Mouse (Mus musculus): ENCODE data around the gene Siglecf. TPM values are rescaled to one million over a fixed set of nuclear protein-coding genes. Genes with fewer than 3 reads are reported as not detected.
A peak's percentile ranks its signal among the peaks of the same experiment; 100 is the strongest.
"Not testable (repeated sequence)": the region's sequence is repeated elsewhere in the genome, so short reads cannot be mapped to it uniquely, and the experiment has no call there.

Gene Siglecf
- polyA plus RNA-seq, 1 experiment from 2014 or later, result 0.52 TPM

DNA sequence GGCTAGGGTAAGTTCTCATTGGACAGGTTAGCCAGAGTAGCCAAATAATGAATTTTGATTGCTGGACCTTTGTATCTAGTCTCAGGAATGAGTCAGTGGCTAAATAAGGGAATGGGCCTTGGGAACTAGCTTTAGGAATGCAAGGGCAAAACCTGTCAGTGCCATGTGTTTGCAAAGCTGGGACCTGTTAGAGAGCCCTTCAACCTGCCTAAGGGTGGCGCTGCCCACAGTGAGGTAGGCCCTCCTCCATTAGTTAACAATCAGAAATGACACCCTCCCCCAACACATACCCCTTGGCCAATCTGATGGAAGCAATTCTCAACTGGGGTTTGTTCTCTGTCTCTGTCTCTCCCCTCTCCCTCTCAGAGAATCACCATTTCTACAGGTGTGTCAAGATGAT lies 4.6 kb upstream of the Siglecf start:
- 90% methylated on average over 1 of the region's 1 CpGs for WGBS (ENCODE audit: missing documents)
- Histone ChIP-seq H3K4me3 (ENCODE audit: inconsistent target) (no peak overlapping the region), H3K36me3 (ENCODE audit: inconsistent target) (no peaks in the 10 kb centered on the region), H3K79me2 (ENCODE audit: inconsistent target) (no peaks in the 10 kb centered on the region), H3K27ac (no peak overlapping the region)

DNA sequence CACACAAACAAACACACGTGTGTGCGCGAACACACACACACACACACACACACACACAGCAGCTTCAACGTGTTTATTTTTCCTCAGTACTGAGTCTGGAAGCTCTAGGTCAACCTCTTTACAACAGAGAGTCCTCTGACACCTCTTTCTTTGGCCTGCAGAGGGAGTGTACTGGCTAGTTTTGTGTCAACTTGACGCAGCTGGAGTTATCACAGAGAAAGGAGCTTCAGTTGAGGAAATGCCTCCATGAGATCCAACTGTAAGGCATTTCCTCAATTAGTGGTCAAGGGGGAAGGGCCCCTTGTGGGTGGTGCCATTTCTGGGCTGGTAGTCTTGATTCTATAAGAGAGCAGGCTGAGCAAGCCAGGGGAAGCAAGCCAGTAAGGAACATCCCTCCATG lies 1.5 kb upstream of the Siglecf start:
- H3K36me3 ChIP-seq (ENCODE audit: inconsistent target); H3K79me2 ChIP-seq (ENCODE audit: inconsistent target); H3K4me3 ChIP-seq (ENCODE audit: inconsistent target): not testable (repeated sequence)
- H3K27ac ChIP-seq, result peak overlapping the region; percentile 49
- 40% methylated on average over 5 of the region's 5 CpGs for WGBS (ENCODE audit: missing documents)

DNA sequence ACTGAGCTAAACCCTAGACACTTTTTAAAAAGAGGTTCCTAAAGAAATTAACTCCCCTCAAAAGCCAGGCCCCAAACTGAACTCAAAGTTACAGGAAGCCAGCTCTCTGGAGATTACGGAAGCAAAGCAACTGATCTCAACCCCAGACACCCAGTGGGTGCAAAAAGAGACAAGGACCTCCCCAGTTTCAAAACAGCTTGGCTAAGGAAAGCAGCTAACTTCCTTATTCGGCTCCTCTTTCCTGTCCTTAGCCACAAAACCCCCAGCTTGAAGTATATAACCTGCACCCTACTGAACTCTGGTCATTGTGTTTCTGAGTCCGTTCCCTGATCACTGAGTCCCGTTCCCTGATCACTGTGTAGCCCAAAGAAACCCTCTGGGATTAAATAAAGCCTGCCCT lies 2.0 kb downstream of the Siglecf start:
- Histone ChIP-seq H3K27ac (peak overlapping the region; percentile 74), H3K4me3 (ENCODE audit: inconsistent target) (no peak overlapping the region), H3K36me3 (ENCODE audit: inconsistent target) (no peaks in the 10 kb centered on the region), H3K79me2 (ENCODE audit: inconsistent target) (no peaks in the 10 kb centered on the region)
- 1% methylated on average over 4 of the region's 4 CpGs for WGBS (ENCODE audit: missing documents)

DNA sequence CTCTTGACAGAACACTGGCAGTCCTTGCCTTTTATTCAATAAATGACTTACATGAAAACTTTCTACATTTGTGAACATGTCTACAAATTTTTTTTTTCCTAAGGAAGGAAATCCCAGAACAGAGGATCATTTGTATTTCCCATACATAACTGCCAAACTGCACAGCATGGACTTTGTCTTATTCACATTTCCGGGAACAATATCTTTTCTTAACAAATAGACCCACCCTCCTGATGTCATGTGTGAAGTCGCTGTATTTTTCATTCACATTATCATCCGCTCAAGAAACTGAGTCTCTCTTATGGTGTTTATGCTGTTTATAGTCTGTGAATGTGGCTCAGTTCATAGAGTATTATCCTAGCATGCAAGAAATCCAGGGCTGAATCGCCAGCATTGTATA lies 2.6 kb downstream of the Siglecf start:
- Histone ChIP-seq H3K27ac (peak overlapping the region; percentile 74), H3K36me3 (ENCODE audit: inconsistent target) (no peaks in the 10 kb centered on the region), H3K4me3 (ENCODE audit: inconsistent target) (no peak overlapping the region), H3K79me2 (ENCODE audit: inconsistent target) (no peaks in the 10 kb centered on the region)
- 93% methylated on average over 4 of the region's 4 CpGs for WGBS (ENCODE audit: missing documents)

DNA sequence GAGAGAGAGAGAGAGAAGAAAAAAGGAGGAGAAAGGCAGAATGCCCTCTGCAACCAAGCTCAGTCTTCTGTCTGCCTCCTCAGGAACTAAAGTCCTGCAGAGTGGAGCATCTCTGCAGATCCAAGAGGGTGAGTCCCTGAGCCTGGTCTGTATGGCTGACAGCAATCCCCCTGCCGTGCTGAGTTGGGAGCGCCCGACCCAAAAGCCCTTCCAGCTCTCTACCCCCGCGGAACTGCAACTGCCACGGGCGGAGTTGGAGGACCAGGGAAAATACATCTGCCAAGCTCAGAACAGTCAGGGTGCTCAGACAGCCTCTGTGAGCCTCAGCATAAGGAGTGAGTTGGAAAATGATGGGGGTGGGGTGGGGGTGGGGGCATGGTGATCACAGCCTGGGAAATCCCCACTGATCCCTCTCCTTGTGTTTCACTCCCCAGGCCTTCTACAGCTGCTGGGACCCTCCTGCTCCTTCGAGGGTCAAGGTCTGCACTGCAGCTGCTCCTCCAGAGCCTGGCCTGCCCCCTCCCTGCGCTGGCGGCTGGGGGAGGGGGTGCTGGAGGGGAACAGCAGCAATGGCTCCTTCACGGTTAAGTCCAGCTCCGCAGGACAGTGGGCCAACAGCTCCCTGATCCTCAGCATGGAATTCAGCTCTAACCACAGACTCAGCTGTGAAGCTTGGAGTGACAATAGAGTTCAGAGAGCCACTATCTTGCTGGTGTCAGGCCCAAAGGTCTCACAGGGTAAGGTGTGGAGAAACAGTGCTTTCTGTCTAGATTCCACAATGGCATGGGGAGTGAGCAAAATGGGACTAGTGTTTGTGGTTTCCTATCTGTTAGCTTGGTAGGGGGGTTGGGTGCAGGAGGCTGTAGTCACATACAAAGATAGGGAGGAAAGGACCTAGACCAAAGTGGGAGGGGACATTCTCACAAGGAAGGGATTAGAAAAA lies 4.0 kb downstream of the Siglecf start:
- H3K79me2 ChIP-seq (ENCODE audit: inconsistent target), result no peaks in the 10 kb centered on the region
- H3K4me3 ChIP-seq (ENCODE audit: inconsistent target), result no peak overlapping the region
- WGBS (ENCODE audit: missing documents), result 80% methylated on average over 12 of the region's 12 CpGs
- H3K27ac ChIP-seq, result no peak overlapping the region
- H3K36me3 ChIP-seq (ENCODE audit: inconsistent target), result no peaks in the 10 kb centered on the region

DNA sequence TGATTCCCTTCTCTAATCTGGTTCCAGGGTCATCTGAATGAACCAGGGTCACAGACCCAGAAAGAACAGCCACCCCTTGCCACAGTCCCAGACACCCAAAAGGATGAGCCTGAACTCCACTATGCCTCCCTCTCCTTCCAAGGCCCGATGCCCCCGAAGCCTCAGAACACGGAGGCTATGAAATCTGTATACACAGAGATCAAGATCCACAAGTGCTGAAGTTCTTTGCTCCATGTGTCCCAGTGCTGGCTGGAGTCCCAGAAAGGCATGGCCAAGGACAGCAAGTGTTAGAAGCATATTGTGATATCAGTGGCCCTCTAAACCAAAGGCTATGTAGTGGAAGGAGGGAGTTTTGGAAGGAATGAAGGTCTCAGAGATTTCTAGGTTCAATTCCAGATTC lies 7.4 kb downstream of the Siglecf start:
- 93% methylated on average over 3 of the region's 3 CpGs for WGBS (ENCODE audit: missing documents)
- Histone ChIP-seq H3K79me2 (ENCODE audit: inconsistent target) (no peaks in the 10 kb centered on the region), H3K27ac (no peak overlapping the region), H3K36me3 (ENCODE audit: inconsistent target) (no peaks in the 10 kb centered on the region), H3K4me3 (ENCODE audit: inconsistent target) (no peak overlapping the region)

DNA sequence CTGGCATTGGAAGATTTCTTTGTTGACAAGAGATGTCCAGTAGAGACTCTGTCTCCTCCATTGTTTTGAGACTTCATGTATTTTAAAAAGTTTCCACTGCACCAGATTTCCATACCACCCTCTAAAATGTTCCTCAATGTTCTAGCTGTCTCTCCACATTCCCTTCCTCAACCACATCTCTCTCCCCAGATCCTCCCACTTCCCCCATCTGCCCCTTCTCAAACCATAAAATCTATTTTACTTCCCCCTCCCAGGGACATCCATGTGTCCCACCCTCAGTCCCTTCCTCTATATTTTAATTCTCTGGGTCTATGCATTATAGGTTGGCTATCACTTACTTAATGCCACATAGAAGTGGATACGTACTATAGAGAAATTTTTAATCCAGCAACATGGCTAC lies 10.3 kb downstream of the Siglecf start:
- 88% methylated on average over 1 of the region's 1 CpGs for WGBS (ENCODE audit: missing documents)
- Histone ChIP-seq H3K4me3 (ENCODE audit: inconsistent target) (no peak overlapping the region), H3K79me2 (ENCODE audit: inconsistent target) (no peaks in the 10 kb centered on the region), H3K27ac (no peak overlapping the region), H3K36me3 (ENCODE audit: inconsistent target) (no peaks in the 10 kb centered on the region)

DNA sequence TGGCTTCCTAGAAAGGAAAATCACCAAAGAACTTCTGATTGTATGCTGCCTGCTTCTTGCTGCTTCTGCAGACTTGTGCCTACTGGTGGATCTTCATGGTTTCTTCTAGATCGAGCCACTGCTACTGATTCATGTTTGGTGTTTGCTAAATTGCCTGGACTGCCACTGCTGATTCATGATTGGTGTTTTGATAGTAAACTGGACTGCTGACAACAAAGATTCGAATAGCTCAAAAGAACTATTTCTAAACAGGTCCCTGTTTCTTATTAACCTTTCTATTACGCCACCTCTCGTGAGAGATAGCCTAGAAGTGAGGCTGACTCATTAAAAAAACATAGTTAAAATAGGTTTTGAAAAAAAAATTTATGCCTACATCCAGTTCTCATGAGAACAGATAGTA lies 10.9 kb downstream of the Siglecf start:
- no peaks in the 10 kb centered on the region for H3K36me3 ChIP-seq (ENCODE audit: inconsistent target)
- WGBS (ENCODE audit: missing documents), result 67% methylated on average over 4 of the region's 4 CpGs
- no peaks in the 10 kb centered on the region for H3K79me2 ChIP-seq (ENCODE audit: inconsistent target)
- no peak overlapping the region for H3K27ac ChIP-seq
- no peak overlapping the region for H3K4me3 ChIP-seq (ENCODE audit: inconsistent target)

DNA sequence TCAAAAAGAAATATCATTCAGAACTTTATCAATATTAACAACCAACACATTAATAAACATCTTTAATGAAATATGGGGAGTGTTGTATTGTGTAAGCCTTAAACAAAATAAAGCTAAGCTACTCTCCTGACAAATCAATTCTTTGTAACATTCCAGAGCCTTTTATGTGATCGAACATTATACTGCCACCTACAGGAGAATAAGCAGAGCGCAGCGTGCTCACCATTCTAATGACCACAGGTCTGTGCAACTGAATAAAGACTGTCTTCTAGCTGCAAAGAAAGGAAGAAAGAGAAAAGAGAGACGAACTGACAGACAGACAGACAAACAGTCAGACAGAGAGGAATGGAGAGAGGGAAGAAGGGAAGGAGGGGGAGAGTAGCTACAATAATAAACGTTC lies 27.1 kb downstream of the Siglecf start:
- no peak overlapping the region for H3K27ac ChIP-seq
- WGBS (ENCODE audit: missing documents), result 13% methylated on average over 5 of the region's 5 CpGs
- no peaks in the 10 kb centered on the region for H3K36me3 ChIP-seq (ENCODE audit: inconsistent target)
- H3K4me3 ChIP-seq (ENCODE audit: inconsistent target), result no peak overlapping the region
- H3K79me2 ChIP-seq (ENCODE audit: inconsistent target), result no peaks in the 10 kb centered on the region

DNA sequence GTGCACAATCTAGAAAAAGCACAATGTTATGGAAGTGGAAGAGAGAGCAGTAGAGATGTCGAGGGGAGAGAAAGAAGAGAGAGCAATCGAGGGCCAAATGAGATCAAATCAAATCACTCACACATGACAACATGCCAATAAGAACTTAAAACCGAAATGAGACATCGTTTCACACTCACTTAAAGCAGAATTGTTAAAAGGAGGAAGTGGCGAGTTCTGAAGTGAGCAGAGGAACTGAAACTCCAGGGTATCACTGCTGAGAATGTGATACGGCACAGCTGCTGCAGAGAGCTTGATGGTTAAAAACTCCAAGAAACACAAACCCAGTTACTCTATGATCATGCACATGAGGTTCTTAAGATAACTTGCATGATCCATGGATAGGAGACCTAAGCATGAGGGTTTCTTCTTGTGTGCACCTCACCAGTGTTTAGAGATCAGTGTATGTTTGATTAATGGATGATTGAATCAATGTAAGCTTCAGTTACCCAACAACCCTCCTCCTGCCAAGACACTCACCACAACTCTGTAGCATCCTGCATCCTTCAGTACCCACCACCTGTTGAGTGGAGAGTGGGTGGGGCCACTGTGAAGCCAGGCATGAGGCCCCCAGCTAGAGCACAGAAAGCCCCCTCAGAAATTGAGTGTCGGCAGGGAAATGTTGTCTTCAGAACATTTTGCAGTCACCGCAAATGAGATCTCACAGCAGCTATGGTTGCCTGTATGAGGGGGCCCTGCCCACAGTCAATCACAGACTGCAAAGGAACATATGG lies 41.4 kb downstream of the Siglecf start:
- Histone ChIP-seq H3K36me3 (ENCODE audit: inconsistent target) (no peaks in the 10 kb centered on the region), H3K79me2 (ENCODE audit: inconsistent target) (no peaks in the 10 kb centered on the region), H3K4me3 (ENCODE audit: inconsistent target) (no peak overlapping the region), H3K27ac (peak overlapping the region; percentile 43)
- WGBS (ENCODE audit: missing documents), result 22% methylated on average over 8 of the region's 8 CpGs

DNA sequence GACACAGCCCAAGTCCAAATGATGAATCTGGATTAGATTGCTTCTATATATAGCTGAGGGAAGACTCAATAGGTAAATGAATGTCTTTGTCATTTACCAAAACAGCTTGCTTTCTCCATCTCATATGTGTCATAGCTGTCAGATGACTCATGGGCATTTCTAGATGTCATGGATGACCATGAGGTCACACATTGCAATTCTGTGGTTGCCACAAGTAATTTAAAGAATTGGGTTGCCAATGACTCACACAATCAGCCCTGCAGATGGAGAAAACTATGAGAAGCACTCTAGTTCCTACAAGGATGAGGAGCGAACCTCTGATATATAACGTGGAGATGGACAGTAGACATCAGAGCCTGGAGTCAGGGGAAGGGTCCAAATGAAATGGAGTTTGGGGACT lies 48.4 kb downstream of the Siglecf start:
- Histone ChIP-seq H3K27ac (peak overlapping the region; percentile 48), H3K79me2 (ENCODE audit: inconsistent target) (no peaks in the 10 kb centered on the region), H3K4me3 (ENCODE audit: inconsistent target) (no peak overlapping the region), H3K36me3 (ENCODE audit: inconsistent target) (no peaks in the 10 kb centered on the region)
- 43% methylated on average over 2 of the region's 2 CpGs for WGBS (ENCODE audit: missing documents)

DNA sequence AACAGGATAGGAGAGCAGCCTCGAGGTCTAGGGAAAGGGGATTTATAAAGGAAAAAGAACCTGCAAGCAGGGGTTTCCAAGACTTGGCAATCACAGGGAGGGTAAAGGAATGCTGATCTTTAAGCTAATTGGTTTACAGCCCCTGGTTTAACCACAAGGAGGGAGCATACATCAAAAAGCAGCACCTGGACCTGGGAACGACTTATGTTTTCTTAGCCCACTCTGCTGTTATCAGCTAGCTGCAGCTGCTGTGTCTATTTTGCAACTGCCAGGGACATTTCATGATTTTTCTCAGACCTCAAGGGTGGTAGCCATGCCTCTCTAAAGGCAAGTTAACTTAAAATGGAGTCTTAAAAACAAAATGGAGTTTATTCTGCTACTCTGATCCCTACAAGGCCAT lies 51.6 kb downstream of the Siglecf start:
- no peaks in the 10 kb centered on the region for H3K79me2 ChIP-seq (ENCODE audit: inconsistent target)
- H3K27ac ChIP-seq, result no peak overlapping the region
- H3K36me3 ChIP-seq (ENCODE audit: inconsistent target), result no peaks in the 10 kb centered on the region
- H3K4me3 ChIP-seq (ENCODE audit: inconsistent target), result no peak overlapping the region
- 60% methylated on average over 2 of the region's 2 CpGs for WGBS (ENCODE audit: missing documents)

DNA sequence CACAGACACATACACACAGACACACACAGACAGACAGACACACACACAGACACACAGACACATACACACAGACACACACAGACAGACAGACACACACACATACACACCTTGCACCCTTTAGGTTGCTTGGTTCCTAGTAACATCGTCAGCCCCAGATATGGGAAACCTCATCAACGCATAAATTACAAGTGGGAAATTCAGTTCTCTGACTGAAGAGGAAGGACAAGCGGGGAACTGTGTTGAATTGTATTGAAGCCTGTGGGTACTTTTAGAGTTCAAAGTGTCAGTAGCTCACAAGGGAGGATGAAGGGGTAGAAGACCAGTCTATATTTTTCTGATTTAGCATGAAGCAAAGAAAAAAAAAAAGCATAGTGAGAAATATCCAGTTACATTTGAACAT lies 56.4 kb downstream of the Siglecf start:
- WGBS (ENCODE audit: missing documents), result 20% methylated on average over 3 of the region's 3 CpGs
- H3K79me2 ChIP-seq (ENCODE audit: inconsistent target), result no peaks in the 10 kb centered on the region
- H3K27ac ChIP-seq, result no peak overlapping the region
- no peaks in the 10 kb centered on the region for H3K36me3 ChIP-seq (ENCODE audit: inconsistent target)
- H3K4me3 ChIP-seq (ENCODE audit: inconsistent target), result no peak overlapping the region

DNA sequence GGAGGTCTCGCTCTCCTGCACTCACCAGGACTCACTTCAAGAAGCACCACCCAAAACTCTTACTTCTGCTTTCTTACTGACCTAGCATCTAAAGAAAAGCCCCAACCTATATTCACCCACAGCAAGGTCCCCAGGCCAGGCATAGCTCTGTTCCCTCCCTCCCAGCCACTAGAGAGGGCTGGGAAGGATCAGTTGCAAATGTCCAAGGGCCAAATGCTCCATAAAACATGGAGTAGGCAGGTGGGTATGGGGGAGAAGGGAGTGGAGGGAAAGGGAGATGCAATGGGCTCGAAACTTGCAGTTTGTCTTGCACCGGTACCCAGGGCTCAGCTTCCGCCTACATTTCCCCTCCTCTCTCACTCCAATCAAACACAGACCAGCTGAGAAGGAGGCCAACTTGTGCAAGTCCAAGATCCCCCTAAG lies 57.0 kb downstream of the Siglecf start, which contains the start of gene Siglecg:
TSS of gene Siglecg (plus strand) at position 74 of the 423 bp plus-strand sequence.
- no peaks in the 10 kb centered on the region for H3K36me3 ChIP-seq (ENCODE audit: inconsistent target)
- H3K4me3 ChIP-seq (ENCODE audit: inconsistent target), result no peak within 1 kb of the TSS
- 32% methylated on average over 4 of the region's 4 CpGs for WGBS (ENCODE audit: missing documents)
- H3K27ac ChIP-seq, result no peak within 1 kb of the TSS
- H3K79me2 ChIP-seq (ENCODE audit: inconsistent target), result no peaks in the 10 kb centered on the region

DNA sequence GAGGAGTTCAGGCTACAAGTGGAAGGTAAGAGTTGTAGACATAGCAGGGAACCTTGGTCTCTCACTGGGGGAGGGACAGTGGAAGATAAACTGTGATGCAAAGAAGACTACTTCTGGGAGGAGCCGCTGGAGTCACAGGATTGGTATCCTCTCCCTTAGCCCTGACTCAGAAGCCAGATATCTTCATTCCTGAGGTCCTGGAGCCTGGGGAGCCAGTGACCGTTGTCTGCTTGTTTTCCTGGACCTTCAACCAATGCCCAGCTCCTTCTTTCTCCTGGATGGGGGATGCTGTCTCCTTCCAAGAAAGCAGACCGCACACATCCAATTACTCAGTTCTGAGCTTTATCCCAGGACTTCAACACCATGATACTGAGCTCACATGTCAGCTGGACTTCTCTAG lies 57.9 kb downstream of the Siglecf start:
- no peak overlapping the region for H3K4me3 ChIP-seq (ENCODE audit: inconsistent target)
- no peaks in the 10 kb centered on the region for H3K79me2 ChIP-seq (ENCODE audit: inconsistent target)
- H3K27ac ChIP-seq, result no peak overlapping the region
- 95% methylated on average over 3 of the region's 3 CpGs for WGBS (ENCODE audit: missing documents)
- no peaks in the 10 kb centered on the region for H3K36me3 ChIP-seq (ENCODE audit: inconsistent target)

All from macrophage (primary cell).